Mouse (Mus musculus): Measurements from ENCODE around the gene Lamc2.
"Not testable (repeated sequence)": the region's sequence is repeated elsewhere in the genome, so short reads cannot be mapped to it uniquely, and the experiment has no call there.

Gene Lamc2

DNA sequence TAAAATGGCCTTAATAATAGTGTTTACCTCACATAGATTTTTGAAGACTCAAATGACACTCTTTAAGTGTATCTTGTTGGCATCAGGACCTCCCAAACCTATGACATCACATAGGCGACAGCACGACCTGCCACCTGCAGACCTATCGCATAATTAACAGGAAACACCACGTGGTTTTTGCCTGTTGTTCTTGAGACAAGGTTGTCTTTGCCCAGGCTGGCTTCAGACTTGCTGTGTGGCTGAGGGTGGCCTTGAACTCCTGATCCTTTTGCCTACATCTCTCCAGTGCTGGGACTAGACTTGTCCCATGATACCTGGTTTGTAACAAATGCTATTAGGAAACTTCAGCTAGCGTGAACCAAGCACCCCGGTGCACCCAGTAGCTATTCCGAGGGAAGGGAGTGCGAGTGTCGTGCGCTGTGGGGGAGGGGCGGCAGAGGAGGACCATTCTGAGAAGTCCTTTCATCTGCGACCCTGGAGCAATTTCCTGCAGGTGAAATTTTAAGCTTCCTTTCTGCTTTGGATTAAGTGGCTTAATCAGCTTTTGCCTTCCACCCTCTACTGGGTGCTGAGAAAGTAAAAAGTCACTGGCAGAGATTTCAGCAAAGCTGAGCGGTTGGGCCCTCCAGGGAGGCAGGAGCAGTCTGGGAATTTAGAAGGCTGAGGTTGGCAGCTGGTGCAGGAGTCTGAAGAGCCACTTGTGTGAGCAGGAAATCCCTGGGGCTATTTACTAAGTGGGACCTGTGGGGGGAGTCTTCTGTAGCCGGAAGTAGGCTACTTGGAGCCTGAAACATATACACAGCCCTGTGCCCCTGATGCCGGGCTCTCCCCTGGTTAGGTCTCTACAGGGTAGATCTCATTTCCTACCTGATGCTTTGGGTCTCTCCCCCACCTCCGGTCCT is 90.2 kb downstream of the Lamc2 start:
- DNase-seq (ENCODE audit: low spot score in 2 of 2), result no peak

DNA sequence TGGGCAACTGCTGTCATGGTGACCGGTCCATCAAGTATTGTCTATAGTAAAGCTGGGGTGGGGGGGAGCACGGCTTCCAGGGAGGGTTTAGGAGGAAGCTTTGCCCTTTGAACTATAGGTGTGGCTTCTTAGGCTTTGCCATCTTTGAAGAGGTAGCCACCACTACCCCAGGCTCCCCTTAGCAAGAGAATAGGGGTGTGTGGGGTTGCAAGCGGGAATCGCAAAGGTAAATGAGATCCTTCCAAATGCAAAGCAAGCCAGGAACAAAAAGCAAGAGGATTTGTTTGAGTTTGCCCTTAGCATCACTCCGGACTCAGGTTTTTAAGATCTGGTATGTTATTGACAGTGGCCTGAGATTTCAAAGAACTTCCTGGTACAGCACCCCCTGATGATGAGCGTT is 90.9 kb downstream of the Lamc2 start:
- no peak for DNase-seq (ENCODE audit: low spot score in 2 of 2)

DNA sequence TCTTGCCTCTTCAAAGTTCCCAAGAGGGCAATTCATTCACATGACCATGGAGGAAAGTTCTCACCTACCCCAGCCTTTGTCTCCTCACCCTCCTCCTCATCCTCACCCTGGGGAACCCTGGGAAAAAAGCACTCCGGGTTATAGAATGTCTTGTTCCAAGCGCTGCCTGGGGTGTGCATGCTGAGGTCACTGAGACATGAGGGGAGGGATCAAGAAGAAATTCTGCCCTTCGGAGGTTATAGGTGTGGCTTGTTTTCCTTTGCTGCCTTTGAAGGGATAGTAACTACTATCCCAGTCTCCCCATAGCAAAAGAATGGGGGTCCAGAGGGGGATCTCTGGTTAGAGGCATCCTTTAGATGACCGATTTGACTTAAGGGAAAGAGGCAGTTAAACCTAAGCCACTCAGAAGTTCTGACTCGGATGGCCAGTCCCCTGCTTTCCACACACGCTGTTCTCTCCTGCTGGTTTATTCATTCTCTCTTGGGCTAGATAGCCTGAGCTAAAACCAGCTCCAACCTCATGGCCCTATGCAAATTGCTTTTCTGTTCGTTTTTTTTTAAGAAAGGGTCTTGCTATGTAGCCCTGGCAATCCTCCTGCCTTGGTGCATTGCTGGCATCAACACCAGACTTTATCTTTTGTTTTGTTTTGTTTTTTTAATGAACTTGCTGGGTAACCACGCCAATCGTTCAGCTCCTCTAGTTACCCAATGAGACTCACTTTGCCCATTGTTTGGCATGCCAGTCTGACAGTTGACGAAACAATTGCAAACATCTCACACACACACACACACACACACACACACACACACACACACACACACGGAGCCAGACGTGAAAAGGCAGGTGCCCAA is 91.8 kb downstream of the Lamc2 start:
- no peak for DNase-seq (ENCODE audit: low spot score in 2 of 2)

DNA sequence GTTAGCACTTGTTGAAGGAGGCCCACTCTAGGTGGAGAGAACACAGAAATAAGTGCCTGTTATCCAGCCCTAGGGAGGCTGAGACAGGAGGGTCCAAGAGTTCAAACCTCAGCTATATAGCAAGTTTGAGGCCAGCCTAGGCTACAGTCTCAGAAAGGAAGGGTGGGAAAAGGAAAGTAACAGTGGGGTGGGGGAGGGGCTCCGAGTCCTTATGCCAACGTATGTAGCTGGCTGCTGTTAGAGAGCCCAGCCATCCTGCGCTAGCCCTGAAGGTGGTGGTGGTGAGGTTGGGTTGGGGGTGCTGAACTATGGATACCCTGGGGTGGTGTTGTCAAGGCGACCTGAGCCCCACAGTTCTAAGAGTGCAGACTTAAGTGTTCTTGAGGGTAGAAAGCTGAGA is 92.7 kb downstream of the Lamc2 start:
- no peak for DNase-seq (ENCODE audit: low spot score in 2 of 2)

DNA sequence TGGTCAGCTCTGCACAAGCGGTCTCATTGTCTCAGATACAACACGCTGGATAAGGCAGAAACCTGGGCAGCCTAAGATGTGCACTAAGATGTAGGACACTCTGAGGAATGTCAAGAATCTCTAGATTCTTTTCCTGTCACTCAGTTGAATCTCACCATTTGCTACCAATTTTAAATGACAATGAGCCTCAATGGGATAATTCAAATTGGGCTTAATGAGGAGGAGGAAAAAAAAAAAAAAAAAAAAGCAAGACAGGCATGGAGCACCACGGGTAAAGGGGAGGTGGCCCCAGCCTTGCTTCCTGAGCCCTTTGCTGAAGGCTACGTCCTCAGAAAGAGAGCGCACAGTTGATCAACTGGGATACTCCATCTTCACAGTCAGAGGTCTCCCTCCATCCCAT is 93.1 kb downstream of the Lamc2 start:
- no peak for DNase-seq (ENCODE audit: low spot score in 2 of 2)

DNA sequence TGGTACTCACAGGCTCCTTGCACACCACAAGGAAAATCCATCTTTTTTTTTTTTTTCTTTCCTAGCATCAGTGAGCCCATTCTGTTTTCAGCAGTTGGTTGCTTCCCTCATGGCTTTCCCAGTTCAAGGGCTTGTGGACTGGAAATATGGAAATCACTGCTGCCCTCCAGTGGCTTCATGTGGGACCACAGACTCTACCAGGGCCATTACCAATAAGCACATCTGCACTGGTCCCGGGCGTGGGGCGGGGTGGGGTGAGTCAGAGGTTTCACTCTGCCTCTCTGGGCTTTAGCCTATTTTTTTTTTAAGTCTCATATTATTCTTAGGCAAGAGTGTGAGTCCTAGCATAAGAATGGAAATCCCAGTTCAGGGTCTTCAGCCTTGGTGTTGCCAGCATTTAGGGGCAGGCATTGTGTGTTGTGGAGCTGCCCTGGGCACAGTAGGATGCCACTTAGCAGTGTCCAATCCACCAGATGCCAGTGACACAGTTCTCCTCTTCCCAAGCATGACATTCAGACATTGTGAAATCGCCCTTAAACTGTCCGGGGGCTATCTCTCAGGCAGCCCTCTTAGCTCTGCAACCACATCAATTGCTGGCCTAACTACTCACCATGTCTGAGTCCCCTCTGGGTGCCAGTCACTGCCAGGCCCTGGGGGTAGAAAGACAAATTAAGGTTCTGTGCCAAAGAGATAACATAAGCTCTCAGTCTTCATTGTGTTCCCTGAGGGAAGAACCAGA is 93.8 kb downstream of the Lamc2 start:
- peak; percentile 65 to 71 for DNase-seq (ENCODE audit: low spot score in 2 of 2)

DNA sequence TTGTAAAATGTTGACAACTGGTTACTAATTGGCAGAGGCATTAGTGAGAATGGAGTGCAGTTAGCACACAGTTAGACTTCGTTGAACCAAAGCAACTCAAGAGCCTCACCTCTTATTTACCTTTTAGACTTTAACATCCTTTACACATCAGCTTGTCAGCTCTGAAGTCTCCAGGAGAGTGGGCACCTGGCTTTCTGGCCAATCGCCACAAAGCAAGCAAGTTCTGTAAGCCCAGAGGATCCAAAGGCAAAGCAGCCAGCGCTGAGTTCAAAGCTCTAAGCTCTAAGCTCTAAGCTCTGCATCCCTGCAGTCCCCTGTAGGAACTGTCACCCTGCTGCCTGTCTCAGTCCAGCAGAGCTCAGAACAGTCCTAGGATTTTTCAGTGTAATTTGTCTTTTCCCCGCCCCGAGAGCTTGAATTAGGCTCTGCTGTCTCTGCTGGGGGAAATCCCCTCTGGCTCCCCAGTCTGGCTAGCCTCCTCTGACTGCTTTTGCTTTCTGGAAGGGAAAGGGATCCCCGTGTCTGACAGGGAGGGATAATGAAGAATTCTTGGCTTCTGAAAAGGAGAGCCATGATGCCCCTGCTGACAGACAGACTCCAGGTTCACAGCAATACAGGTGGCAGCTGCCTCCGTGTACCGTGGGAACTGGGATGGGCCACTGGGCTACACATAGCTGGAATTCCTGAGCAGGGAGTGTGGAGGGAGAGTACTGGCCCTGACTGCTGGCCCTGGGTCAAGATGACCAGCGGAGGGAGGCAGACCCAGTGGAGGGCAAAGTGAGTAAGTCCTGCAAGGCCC is 94.6 kb downstream of the Lamc2 start:
- no peak for DNase-seq (ENCODE audit: low spot score in 2 of 2)

DNA sequence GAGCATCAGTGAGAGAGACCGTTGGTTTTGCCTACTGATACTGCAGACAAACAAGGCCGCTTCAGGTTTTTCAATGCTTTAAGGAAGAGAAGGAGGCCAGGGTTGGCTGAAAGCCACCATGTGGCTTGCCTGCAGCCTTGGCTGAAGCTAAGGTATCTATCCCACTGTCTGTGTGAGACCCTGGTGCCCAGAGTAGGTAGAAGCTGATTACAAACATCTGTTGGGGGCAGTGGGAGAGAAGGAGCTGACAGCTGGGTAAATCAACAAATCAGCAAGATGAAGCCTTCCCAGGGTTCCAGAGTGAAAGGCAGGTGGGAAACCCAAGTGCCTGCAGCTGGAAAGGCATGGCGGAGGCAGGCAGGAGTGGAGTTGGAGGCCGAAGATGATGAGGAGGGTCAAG is 95.4 kb downstream of the Lamc2 start:
- no peak for DNase-seq (ENCODE audit: low spot score in 2 of 2)

DNA sequence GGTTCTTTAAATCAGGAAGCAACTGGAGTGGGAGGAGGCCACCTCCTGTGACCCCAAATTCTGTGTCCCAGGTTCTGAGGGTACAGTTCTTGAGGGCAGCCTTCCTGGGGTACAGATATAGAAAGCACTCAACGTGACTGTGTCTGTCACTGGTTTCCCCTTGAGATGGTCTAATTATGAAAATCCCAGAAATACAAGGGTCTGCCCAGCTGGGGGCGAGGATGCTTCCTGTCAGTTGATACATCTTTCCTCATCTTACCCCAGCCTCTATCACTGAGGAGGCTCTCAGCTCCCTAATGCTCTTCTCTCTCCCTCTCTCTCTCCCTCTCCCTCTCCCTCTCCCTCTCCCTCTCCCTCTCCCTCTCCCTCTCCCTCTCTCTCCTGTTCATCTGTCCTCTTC is 96.2 kb downstream of the Lamc2 start:
- DNase-seq (ENCODE audit: low spot score in 2 of 2), result no peak

DNA sequence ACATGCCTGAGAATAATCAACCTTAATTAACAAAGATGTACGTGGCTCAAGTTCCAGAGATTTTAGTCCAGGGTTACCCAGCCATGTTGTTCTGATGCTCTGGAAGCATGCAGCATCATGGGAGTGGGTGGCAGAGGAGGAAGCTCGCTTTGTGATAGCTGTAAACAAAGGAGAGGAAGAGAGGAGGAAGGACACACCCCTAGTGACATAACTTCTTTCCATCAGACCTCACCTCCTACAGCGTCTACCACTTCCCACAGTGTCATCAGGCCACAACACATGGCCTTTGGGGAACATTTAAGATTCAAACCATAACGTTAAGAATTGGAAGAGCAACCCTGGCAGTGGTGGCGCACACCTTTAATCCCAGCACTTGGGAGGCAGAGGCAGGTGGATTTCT is 98.5 kb downstream of the Lamc2 start:
- peak; percentile 9 to 14 for DNase-seq (ENCODE audit: low spot score in 2 of 2)

DNA sequence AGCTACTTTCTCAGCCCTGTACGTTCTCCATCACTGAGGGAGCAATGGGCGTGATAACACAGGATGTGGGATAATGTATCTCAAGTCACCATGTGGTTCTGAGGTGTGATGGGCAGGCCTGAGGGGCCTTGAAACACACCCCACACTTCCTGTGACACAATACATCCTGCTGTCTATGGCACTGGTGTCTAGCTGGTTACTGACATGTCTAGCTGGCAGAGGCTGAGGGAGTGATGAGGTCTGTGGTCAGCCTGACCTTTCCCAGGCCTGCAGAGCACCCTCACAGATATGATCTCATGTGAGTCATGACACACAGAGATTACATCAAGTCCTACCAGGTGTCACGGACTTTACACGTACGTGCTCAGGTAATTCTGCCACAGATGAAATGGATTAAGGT is 101.0 kb downstream of the Lamc2 start:
- peak; percentile 75 to 87 for DNase-seq (ENCODE audit: low spot score in 2 of 2)

DNA sequence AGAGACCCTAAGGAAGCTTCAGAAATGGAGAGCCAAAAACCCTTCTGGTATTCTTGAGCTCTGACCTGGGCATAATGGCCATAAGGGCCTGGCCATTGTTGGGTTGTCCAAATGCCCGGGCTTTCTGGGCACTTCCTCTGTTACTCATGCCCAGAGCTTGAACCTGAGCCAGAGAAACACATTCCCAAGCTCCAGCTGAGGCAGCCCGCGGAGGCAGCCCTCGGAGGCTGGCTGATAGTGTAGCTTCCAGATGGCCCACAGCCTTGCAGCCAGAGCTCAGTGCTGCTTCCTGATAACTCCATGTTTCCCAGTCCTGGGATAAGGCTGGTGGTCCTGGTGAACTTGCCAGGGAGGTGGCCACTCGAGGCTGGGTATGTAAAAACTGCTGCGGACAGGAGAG is 102.1 kb downstream of the Lamc2 start:
- no peak for DNase-seq (ENCODE audit: low spot score in 2 of 2)

DNA sequence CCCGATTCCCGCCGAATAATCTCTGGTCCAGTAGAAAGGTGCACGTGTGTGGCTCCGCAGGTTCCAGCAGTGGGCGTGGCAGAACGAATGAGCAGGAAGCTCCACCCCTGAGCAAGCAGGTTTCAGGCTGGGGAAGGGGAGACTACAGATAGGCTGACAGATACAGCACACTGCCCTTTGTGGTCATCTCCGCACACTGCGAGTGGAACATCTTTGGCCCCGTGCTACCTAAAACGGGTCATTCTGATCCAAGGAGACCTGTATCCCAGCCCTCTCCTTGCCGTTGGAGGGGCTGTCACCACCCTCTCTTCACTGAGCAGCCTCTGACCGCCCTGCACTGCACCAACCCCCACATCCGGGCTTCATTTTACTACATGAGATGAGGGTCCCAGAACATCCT is 103.0 kb downstream of the Lamc2 start:
- DNase-seq (ENCODE audit: low spot score in 2 of 2), result not testable (repeated sequence)

DNA sequence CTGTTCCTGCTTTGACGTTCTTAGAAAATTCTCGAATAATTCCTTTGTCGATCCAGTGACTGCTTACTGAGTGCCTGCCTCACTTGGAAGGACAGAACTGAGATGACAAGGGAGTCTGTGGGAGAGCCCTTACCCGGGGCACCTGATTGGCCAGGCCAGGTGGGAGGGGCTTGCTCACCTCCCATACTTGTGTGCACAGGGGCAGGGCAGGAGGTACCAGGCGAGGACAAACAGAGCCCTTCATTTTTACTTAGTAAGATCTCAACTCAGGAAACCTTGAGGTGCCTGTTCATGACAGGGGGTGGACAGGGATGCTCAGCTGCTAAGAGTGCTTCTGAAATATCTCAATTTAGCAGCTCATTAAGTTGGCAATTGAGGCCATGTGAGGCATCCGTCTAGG is 110.3 kb downstream of the Lamc2 start:
- DNase-seq (ENCODE audit: low spot score in 2 of 2), result no peak

DNA sequence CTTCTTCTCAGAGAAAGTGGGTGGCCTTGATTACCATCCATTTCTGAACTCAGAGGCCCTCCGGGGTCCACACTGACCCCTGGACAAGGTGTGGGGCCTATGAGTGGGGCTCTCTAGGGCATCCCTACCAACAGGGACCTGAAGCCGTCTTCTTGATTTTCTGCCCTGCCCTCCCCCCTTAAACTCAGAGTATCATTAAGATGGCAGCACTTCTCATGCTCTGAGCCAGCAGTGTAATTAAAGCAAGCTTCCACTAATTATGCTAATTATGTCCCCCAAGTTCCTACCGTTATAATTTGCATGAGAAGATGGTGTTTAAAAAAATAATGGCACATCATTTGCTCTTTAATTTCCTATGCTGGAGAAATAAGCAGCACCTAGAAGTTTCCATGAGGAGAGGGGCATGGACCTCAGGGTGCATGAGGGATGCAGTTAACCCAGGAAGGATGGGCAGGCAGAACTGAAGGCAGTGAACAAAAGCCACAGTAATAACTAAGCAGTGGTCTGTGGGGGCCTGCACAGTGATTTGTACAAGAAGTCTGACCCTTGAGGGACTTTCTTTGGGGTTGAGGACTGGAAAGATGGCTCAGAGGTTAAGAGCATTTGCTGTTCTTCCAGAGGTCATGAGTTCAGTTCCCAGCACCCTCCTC is 111.0 kb downstream of the Lamc2 start:
- no peak for DNase-seq (ENCODE audit: low spot score in 2 of 2)

DNA sequence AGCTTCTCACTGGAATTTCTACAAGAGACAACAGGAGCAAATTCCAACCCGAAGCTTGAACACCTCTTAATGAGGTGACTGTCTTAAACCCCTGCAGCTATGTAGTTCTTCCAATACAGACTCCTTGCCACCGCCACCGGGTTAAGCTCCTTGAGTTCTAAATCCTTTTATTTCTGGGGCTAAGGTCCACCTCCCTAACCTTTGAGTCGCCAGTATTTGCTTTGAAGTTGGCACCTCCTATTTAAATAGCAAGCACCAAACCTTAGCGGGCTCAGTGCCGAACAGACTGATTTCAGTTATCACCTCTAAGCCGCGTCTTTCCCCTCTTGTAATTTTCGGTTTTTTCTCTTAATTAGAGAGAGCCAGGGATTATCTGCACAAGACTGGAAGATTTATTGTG is 112.8 kb downstream of the Lamc2 start:
- DNase-seq (ENCODE audit: low spot score in 2 of 2), result no peak
